Mouse (Mus musculus) heart, adult 2 months (tissue): ENCODE data around the gene H6pd.
A peak's percentile ranks its signal among the peaks of the same experiment; 100 is the strongest.

Experiments
- CTCF ChIP-seq: fragments of 200-600 bp; IDR thresholded peaks from 2 replicates; pipeline ENCODE4 v1.8.1; 2022; ENCODE audit warnings: antibody characterized with exemption, mild to moderate bottlenecking, moderate library complexity
- EP300 ChIP-seq: fragments of 200-500 bp; IDR thresholded peaks from 2 replicates; pipeline ENCODE4 v1.6.1; 2011; ENCODE audit warnings: low read depth, low read length, control low read depth; ENCODE audit not compliant: insufficient read depth
- POLR2A ChIP-seq: fragments of 200-500 bp; IDR thresholded peaks from 2 replicates; pipeline ENCODE4 v1.6.1; 2011; ENCODE audit warnings: mild to moderate bottlenecking, low read depth, low read length, control low read depth; ENCODE audit not compliant: insufficient read depth

- TF ChIP-seq POLR2A: no peak
- TF ChIP-seq CTCF: peak; percentile 97
- peak; percentile 90 for TF ChIP-seq EP300
These were observed 26.5 kb upstream of the H6pd start for GRCm38 (mm10) chr4:150035280-150035679.
